Mouse (Mus musculus): ENCODE data around the gene Retreg1.

The Retreg1 gene

GRCm38 (mm10) chr15:25843086-25843991 lies at the start of gene Retreg1:
TSS of gene Retreg1 (plus strand) at chr15:25843180.
- peak; percentile 73 to 81 for DNase-seq

- DNase-seq, result no peak
These were observed 48.9 kb upstream of the Retreg1 start for GRCm38 (mm10) chr15:25794123-25794522.

DNA sequence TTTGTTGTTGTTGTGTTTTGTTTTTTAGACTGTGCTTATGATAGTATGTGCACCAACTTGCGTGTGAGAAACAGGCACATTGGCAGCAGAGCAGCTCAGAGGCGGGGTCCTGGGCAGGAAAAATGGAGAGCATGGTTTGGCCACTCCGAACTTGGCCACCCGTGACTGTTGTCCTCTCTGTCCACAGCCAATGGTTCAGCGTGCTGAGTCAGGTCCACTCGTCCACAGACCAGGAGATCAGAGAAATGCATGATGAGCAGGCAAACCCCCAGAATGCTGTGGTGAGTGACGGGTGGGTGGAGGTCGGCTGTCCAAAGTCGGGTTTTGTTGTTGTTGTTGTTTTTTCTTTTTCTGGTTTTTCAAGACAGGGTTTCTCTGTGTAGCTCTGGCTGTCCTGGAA lies 47.5 kb upstream of the Retreg1 start:
- DNase-seq, result no peak

GRCm38 (mm10) chr15:25796353-25796752 lies 46.6 kb upstream of the Retreg1 start:
- DNase-seq, result no peak

GRCm38 (mm10) chr15:25797179-25797578 lies 45.8 kb upstream of the Retreg1 start:
- DNase-seq, result no peak

DNA sequence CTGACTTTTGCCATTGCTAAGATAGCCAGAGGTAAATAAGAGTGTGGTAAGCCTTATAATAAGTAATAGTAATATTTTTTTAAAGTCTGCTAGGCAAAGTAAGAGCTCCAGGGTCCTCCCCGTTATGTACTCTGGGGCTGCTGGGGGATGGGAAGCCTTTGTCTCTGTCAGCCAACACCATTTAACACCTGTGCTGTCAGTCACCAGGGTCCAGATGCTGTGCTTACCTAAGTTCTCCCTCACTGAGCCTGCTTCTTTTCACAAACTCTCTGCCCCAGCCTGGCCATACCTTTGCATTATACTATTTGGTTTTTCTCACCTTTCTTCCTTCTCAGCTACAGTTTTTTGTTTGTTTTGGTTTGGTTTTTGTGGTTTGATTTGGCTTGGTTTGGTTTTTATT lies 45.1 kb upstream of the Retreg1 start:
- no peak for DNase-seq

DNA sequence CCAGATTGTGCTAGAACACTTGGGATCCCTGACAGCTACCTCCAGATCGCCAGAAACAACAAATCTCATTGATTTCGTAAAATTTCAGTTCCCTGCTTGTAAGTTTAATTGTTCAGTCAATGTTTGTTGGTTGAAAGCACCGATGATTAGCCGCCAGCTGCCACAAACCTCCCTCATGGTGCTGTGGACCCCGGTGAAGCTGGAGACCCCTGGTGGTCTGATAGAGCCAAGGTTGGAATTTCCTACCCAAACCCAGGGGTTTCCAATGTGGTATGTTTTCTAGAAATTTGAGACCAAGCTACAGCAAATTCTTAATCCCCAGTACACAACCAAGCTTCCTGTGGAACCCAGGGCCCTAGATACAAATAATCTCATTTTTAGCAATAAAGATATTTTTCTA lies 41.3 kb upstream of the Retreg1 start:
- DNase-seq, result no peak

GRCm38 (mm10) chr15:25802194-25802593 lies 40.8 kb upstream of the Retreg1 start:
- DNase-seq, result no peak

DNA sequence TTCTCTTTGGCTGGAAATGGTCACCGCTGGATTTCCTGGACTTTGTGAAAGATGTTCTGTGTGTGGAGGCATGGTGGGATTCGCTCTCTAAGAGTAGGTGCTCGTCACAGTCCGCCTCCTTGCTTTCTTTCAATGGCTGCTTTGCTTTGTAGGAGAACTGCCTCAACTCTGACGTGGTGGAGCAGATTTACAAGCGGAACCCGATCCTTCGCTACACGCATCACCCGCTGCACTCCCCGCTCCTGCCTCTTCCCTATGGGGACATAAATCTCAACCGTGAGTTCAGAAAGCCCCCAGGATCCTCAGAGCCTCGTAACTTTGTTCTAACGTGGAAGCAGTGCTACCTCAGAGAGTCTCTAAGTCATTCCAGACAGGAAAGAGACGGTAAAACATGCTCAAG lies 39.9 kb upstream of the Retreg1 start:
- DNase-seq, result no peak

- peak; percentile 76 to 84 for DNase-seq
These were observed 37.5 kb upstream of the Retreg1 start for GRCm38 (mm10) chr15:25805336-25806110.

DNA sequence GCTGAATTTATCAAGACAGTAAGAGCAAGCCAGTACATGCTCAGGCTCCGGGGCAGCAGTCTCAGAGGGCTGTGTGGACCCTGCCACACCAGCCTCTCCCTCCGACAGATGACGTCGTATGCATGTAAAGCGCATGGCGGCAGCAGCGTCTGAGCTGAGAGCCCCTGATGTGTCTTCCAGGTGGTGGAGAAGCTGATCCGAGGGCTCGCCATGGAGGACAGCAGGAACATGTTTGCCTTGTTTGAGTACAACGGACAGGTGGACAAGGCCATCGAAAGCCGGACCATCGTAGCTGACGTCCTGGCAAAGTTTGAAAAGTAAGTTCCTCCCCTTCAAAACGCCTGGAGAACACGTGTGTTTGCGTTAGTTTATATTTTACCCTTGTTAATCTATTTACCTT lies 36.6 kb upstream of the Retreg1 start:
- DNase-seq, result no peak

- DNase-seq, result no peak
These were observed 36.1 kb upstream of the Retreg1 start for GRCm38 (mm10) chr15:25806878-25807277.

- DNase-seq, result no peak
These were observed 34.1 kb upstream of the Retreg1 start for GRCm38 (mm10) chr15:25808677-25809460.

DNA sequence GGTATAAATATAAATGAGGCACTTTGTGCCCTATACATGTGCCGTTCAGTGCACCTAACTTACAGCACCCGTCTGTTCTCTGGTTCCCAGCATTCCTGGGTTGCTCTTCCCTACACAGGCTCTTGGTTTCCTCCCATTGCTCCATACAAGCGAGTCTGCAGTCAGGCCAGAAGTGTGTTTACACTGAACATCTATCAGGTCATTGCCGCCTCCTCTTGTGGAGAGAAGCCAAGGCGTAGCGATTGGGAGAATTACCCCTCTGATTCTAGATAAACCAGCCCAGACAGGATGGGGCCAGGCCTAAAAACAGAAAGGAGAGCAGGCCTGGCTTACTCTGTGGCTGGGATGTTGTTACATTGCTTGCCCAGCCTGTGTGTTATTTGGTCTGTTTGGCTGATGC lies 33.3 kb upstream of the Retreg1 start:
- no peak for DNase-seq

DNA sequence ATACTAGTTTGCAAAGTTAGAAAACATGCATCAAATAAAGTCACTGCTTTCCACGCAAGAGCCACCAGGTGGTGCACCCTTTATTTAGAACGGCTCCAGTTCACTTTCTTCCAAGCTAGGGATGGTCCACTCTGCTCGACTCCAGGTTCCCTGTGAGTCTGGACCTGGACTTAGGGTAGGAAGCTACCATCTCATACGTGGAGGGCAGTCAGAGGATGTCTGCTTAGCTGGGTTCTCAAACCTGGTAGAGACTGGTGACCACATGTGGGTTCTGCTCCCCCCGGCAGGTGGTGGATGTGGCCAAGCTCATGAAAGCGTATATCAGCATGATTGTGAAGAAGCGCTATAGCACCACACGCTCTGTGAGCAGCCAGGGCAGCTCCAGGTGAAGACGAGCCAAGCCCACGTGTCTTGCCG lies 31.1 kb upstream of the Retreg1 start:
- no peak for DNase-seq

DNA sequence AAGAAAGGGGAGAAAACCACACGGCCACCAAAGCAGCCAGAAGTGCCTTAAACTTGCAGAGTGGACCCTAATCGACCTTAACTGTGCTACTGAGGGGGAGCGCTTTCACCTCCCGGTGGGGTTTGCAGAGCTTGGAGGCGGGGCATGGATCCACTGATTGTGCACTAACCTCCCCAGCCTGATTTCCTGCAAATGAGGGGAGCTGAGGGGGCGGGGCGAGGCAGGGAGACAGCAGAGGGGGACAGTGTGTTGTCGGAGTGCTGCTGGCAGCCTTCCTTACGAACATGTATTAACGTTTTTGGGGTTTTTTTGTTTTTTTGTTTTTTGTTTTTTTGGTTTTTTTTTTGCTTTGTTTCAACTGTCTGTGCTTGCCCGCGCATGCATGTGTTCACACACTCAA lies 30.5 kb upstream of the Retreg1 start:
- DNase-seq, result no peak

GRCm38 (mm10) chr15:25814535-25814934 lies 28.4 kb upstream of the Retreg1 start:
- no peak for DNase-seq

DNA sequence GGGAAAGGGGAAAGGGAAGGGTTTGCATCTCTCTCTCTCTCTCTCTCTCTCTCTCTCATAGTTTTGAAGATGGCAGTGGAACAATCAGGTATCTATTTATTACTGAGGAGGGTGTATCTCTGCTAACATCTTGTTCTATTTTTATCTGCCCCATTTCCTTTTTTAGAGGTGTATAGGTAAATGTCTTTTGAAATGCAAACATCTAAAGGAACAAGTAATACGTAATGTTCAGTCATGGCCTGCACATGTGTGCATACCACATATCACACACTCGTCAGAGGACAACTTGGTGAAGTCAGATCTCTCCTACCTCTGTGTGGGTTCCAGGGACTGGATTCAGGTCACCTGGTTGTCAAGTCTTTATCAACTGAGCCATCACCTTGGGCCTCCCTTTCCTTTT lies 25.8 kb upstream of the Retreg1 start:
- DNase-seq, result no peak

DNA sequence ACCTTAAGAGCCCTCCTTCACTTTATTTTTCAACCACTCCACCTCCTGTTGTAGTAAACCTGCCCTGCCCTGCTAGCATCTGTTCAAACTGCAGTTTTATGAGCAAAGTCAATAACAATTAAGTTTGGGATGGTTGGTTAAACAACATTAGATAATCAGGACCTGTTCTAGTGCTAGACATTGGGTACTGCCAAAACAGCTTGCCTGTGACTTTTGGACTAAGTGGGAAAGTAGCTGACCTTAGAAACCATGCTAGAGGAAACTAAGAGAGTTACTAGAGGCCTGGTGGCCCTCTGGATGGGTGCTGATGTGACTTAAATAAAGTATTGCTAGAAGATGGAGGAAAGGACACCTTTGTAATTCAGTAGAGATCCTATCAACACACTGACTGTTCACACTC lies 21.0 kb upstream of the Retreg1 start:
- DNase-seq, result no peak

DNA sequence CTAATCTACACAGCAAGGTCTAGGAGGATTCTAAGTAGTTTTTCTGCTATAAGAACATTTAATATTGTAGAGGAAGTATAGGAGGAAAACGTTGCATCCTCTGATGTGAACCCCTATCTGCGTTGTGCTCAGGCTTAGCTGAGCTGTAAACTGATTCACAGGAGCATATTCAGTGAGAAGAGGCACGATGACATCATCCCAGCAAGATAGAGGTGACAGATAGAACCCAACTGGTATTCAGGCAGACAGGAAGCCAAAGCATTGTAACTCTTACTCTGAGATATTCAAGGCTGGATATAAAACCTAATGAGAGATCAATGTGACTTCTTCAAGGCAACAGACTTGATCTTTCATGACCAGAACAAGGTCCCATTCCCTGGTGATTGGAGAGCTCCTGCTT lies 20.3 kb upstream of the Retreg1 start:
- no peak for DNase-seq

GRCm38 (mm10) chr15:25826531-25826961 lies 16.4 kb upstream of the Retreg1 start:
- DNase-seq, result no peak

DNA sequence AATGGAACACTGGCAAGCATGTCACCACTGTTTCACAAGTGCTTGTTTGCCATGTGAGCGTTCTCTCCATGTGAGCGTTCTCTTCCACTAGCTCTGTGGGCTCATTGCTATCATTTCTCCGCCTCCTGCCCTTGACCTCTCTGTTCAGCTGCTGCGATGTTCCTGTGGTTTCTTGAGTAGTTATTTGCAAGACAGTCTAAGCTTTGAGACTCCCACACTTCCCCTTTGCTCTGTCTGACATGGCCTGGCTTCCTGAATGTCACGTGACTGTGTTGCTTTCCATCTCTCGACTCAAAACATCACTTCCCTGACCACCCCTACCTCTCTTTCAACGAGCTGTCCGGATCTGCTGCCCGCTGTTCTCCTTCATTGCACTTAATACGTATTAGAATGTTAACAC lies 14.5 kb upstream of the Retreg1 start:
- DNase-seq, result no peak

DNA sequence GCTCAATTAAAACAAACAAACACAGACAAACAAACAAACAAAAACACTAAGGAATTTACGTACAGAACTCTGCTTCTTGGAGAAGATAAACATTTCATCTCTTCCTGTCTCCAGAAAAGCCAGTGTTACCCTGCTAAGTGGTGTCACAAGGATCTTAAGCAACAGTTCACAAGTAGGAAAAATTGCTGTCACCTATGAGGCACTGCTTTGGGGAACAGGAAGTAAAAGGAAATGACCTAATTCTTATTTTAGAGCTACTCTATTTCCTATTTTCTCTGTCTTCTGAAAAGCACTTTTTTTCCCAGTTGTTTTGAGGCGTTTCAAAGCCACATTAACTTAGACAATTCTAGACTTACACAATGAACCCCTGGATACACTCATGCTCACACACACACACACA lies 12.6 kb upstream of the Retreg1 start:
- no peak for DNase-seq
